Mouse (Mus musculus): ENCODE data around the gene Tssc4. TPM values are rescaled to one million over a fixed set of nuclear protein-coding genes. Genes with fewer than 3 reads are reported as not detected.
A peak's percentile ranks its signal among the peaks of the same experiment; 100 is the strongest.

Gene Tssc4
- polyA plus RNA-seq, 1 experiment from 2014 or later, result 90.7 TPM

DNA sequence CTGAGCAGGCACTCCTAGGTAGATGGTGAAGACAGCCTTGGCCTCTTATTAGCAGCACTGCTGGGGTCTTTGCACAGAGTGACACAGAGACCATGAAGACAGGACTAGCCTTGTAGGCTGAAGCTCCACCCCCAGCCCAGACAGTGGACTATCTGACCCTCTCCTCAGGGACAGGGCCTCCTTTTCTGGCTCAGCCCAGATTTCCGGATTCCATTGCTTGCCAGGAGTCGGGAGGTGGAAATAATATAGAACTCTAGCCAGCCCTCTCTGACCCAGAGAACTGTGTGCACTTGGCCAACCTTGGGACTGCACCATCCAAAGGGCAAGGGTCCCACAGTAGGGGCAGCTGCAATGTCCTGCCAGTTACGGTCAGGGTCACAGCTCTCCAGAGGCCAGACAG is 27.0 kb upstream of the Tssc4 start:
- H3K36me3 ChIP-seq (ENCODE audit: control insufficient read depth, insufficient read depth, low read length), result peaks cover 3% of the 10 kb centered on the region
- 81% methylated on average over 3 of the region's 3 CpGs for WGBS
- no peak overlapping the region for H3K4me2 ChIP-seq (ENCODE audit: low read length)
- H3K27ac ChIP-seq (ENCODE audit: low read length), result no peak overlapping the region
- no peak for ATAC-seq
- H3K27me3 ChIP-seq (ENCODE audit: control insufficient read depth, insufficient read depth, low read depth, low read length), result no peaks in the 10 kb centered on the region
- no peak overlapping the region for H3K9ac ChIP-seq (ENCODE audit: low read depth, low read length)
- H3K9me3 ChIP-seq (replicated peaks; ENCODE audit: control insufficient read depth, low read length, poor library complexity, severe bottlenecking), result no peaks in the 10 kb centered on the region
- no peaks in the 10 kb centered on the region for H3K4me1 ChIP-seq (ENCODE audit: control insufficient read depth, insufficient read depth, low read length)
- H3K4me3 ChIP-seq (ENCODE audit: low read depth, low read length), result no peak overlapping the region

DNA sequence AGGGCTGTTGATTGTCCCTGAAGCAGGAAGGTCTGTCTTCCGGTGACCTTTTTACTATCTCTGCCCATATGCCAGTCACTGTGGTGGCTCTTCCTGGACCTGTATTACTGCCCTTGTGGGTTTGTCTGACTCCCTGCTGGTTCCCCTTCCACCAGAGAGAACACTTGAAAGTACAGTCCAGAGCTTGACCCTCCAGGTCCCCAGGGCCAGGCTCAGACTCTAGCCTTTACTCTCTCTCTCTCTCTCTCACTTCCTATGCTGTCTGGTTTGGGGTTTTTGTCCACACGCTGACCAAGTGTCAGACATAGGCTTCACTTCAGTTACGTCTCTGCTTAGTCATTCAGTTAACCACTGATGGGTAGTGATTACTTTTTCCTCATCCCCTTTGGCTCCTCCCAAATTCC is 26.1 kb upstream of the Tssc4 start:
- Histone ChIP-seq H3K4me3 (ENCODE audit: low read depth, low read length) (no peak overlapping the region), H3K4me2 (ENCODE audit: low read length) (no peak overlapping the region), H3K27ac (ENCODE audit: low read length) (no peak overlapping the region), H3K9ac (ENCODE audit: low read depth, low read length) (no peak overlapping the region), H3K36me3 (ENCODE audit: control insufficient read depth, insufficient read depth, low read length) (no peaks in the 10 kb centered on the region; the same call in 1 of the 2 replicates), H3K27me3 (ENCODE audit: control insufficient read depth, insufficient read depth, low read depth, low read length) (no peaks in the 10 kb centered on the region), H3K9me3 (replicated peaks; ENCODE audit: control insufficient read depth, low read length, poor library complexity, severe bottlenecking) (no peaks in the 10 kb centered on the region), H3K4me1 (ENCODE audit: control insufficient read depth, insufficient read depth, low read length) (no peaks in the 10 kb centered on the region)
- WGBS, result 85% methylated on average over 3 of the region's 3 CpGs
- ATAC-seq, result no peak

DNA sequence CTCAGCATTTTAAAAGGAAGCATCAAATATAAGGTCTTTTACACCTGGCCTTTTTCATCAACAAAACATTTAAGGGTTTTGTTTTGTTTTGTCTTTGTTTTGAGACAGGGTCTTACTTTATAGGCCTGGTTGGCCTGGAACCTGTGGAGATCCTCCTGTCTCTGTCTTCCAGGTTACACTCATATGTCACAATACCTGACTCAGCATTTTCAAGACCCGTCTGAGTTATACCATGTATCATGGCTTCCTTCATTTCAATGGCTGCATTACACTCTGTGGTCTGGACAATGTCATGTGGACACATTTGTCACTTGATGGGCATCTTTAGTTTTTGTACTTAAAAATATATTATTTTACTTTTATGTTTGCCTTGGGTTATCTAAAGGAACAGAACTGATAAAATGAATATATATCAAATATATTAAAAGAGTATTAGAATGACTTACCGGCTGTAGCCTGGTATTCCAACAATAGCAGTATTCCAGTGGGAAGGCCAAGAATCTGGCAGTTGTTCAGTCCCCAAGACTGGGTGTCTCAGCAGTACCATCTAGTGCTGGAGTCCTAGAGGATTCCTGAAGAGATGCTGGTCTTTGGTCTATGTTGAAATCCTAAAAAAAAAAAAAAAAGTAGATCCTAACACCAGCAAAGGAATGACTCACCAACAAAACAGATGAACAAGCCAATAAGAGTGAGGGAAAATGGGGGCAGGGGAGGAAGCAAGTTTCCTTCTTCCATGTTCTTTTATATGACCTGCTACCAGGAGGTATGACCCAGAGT is 24.8 kb upstream of the Tssc4 start:
- Histone ChIP-seq H3K4me3 (ENCODE audit: low read depth, low read length) (no peak overlapping the region), H3K9me3 (replicated peaks; ENCODE audit: control insufficient read depth, low read length, poor library complexity, severe bottlenecking) (no peaks in the 10 kb centered on the region), H3K9ac (ENCODE audit: low read depth, low read length) (no peak overlapping the region), H3K27me3 (ENCODE audit: control insufficient read depth, insufficient read depth, low read depth, low read length) (no peaks in the 10 kb centered on the region), H3K4me1 (ENCODE audit: control insufficient read depth, insufficient read depth, low read length) (no peaks in the 10 kb centered on the region), H3K4me2 (ENCODE audit: low read length) (no peak overlapping the region), H3K36me3 (ENCODE audit: control insufficient read depth, insufficient read depth, low read length) (no peaks in the 10 kb centered on the region; the same call in 1 of the 2 replicates), H3K27ac (ENCODE audit: low read length) (no peak overlapping the region)
- no peak for ATAC-seq
- WGBS, result 91% methylated on average over 2 of the region's 2 CpGs

DNA sequence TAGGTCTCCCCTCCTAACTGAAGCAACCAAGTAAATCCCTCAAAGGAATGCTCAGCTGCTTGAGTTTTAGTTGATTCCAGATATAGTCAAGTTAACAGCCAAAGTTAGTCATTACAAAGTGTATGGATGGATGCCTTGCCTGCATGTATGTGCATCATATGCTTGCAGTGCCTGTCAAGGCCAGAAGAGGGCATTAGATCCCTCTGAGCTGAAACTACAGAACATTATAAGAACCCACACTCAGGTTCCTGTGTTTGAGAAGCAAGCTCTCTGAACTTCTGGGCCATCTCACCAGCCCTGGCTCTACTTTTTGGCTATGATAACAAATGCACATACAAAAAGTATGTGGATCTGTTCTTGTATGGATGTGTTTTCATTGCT is 24.2 kb upstream of the Tssc4 start:
- H3K4me2 ChIP-seq (ENCODE audit: low read length), result no peak overlapping the region
- no peak overlapping the region for H3K27ac ChIP-seq (ENCODE audit: low read length)
- no peaks in the 10 kb centered on the region for H3K4me1 ChIP-seq (ENCODE audit: control insufficient read depth, insufficient read depth, low read length)
- no peak overlapping the region for H3K4me3 ChIP-seq (ENCODE audit: low read depth, low read length)
- no peaks in the 10 kb centered on the region; the same call in 1 of the 2 replicates for H3K36me3 ChIP-seq (ENCODE audit: control insufficient read depth, insufficient read depth, low read length)
- H3K9me3 ChIP-seq (replicated peaks; ENCODE audit: control insufficient read depth, low read length, poor library complexity, severe bottlenecking), result no peaks in the 10 kb centered on the region
- H3K27me3 ChIP-seq (ENCODE audit: control insufficient read depth, insufficient read depth, low read depth, low read length), result no peaks in the 10 kb centered on the region
- no peak for ATAC-seq
- no peak overlapping the region for H3K9ac ChIP-seq (ENCODE audit: low read depth, low read length)

DNA sequence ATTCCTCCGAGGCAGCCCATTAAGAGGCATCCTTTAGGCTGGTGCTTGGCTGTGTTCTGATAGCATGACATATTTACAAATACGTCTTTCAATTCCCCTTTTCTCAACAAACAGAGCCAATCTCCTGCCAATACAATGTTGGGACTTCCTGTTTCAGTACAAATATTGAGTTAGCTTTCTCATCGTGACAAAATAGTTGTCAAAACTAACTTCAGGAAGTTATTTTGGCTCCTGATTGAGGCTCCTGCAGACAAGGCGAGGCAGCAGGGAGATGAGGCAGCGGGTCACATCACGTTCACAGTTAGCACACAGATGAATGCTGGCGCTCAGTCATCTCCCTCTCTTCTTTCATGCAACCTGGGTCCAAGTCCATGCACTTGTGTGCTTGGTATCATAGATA is 22.7 kb upstream of the Tssc4 start:
- H3K27me3 ChIP-seq (ENCODE audit: control insufficient read depth, insufficient read depth, low read depth, low read length), result no peaks in the 10 kb centered on the region
- H3K9me3 ChIP-seq (replicated peaks; ENCODE audit: control insufficient read depth, low read length, poor library complexity, severe bottlenecking), result no peaks in the 10 kb centered on the region
- H3K9ac ChIP-seq (ENCODE audit: low read depth, low read length), result no peak overlapping the region
- H3K4me2 ChIP-seq (ENCODE audit: low read length), result no peak overlapping the region
- no peaks in the 10 kb centered on the region; the same call in 1 of the 2 replicates for H3K36me3 ChIP-seq (ENCODE audit: control insufficient read depth, insufficient read depth, low read length)
- no peak overlapping the region for H3K4me3 ChIP-seq (ENCODE audit: low read depth, low read length)
- ATAC-seq, result no peak
- no peak overlapping the region for H3K27ac ChIP-seq (ENCODE audit: low read length)
- 84% methylated on average over 7 of the region's 7 CpGs for WGBS
- no peaks in the 10 kb centered on the region for H3K4me1 ChIP-seq (ENCODE audit: control insufficient read depth, insufficient read depth, low read length)

DNA sequence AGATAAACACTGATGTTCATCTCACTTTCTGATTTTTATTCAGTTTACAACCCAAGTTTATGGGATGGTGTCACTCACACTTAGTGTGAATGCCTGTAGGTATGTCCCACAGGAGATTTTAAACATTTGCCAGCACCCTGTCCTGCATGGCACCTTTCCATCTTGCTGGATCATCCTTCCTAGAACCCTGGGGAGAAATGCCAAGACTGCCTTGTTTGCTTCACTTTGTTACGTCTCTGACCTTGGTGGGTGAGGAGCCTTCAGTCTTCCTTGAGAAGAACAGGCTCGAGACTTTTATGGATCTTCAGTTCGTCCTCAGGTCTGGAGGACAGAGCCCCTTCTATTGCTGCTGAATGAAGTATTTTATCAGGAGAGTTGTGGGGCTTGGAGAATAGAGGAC is 19.7 kb upstream of the Tssc4 start:
- no peak for ATAC-seq
- 82% methylated on average over 3 of the region's 3 CpGs for WGBS
- H3K4me3 ChIP-seq (ENCODE audit: low read depth, low read length), result no peak overlapping the region
- no peak overlapping the region for H3K27ac ChIP-seq (ENCODE audit: low read length)
- H3K9me3 ChIP-seq (replicated peaks; ENCODE audit: control insufficient read depth, low read length, poor library complexity, severe bottlenecking), result no peaks in the 10 kb centered on the region
- no peaks in the 10 kb centered on the region for H3K27me3 ChIP-seq (ENCODE audit: control insufficient read depth, insufficient read depth, low read depth, low read length)
- no peaks in the 10 kb centered on the region for H3K36me3 ChIP-seq (ENCODE audit: control insufficient read depth, insufficient read depth, low read length)
- H3K4me2 ChIP-seq (ENCODE audit: low read length), result no peak overlapping the region
- H3K4me1 ChIP-seq (ENCODE audit: control insufficient read depth, insufficient read depth, low read length), result peaks cover 13% of the 10 kb centered on the region
- no peak overlapping the region for H3K9ac ChIP-seq (ENCODE audit: low read depth, low read length)

DNA sequence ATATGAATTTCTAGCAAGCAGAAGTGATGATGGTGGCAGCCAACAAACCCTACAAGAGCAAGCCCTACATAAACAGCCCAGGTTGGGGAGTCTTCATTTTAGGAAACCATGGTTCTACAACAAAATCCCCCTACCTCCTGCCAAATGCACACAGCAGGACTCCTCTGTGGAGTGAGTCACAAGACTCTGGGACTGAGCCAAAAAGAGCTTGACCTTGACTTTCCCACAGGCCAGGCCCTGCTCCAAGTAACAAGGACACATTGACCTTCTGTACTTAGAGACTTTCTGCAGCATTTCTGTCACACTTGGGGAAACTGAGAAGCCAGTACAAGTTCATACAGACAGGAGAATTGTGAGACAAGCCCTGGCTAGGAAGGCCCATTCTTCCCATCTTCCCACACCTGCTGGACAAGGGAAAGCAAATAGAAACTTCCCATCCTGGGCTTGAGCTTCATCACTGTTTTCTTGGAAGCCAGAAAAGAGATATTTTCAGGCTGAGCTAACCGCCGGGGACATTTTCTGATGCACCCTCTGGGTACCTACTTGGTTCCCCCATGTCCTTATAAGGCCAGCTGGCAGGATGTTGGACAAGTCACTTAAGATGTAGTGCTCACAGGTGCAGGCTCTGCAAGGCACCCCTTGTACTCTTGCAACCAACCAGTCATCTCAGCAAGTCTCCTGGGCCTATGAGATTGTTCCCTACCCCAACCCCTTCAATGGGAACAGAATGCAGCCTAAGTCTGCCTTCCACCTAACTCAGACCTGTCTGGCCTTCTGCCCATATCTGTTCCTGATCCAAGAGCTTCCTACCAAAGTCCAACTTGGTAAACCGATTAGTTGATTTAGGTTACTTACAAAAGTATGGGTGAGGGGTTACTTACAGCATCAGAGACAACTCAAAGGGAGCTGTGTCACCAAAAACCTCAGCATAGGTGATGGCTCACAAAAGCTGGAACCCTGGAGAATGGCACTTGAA is 18.9 kb upstream of the Tssc4 start:
- Histone ChIP-seq H3K4me1 (ENCODE audit: control insufficient read depth, insufficient read depth, low read length) (peaks cover 21% of the 10 kb centered on the region), H3K27me3 (ENCODE audit: control insufficient read depth, insufficient read depth, low read depth, low read length) (no peaks in the 10 kb centered on the region), H3K9me3 (replicated peaks; ENCODE audit: control insufficient read depth, low read length, poor library complexity, severe bottlenecking) (no peaks in the 10 kb centered on the region), H3K9ac (ENCODE audit: low read depth, low read length) (no peak overlapping the region), H3K4me3 (ENCODE audit: low read depth, low read length) (no peak overlapping the region), H3K36me3 (ENCODE audit: control insufficient read depth, insufficient read depth, low read length) (no peaks in the 10 kb centered on the region), H3K27ac (ENCODE audit: low read length) (no peak overlapping the region), H3K4me2 (ENCODE audit: low read length) (no peak overlapping the region)
- WGBS, result 97% methylated on average over 3 of the region's 3 CpGs
- ATAC-seq, result no peak

DNA sequence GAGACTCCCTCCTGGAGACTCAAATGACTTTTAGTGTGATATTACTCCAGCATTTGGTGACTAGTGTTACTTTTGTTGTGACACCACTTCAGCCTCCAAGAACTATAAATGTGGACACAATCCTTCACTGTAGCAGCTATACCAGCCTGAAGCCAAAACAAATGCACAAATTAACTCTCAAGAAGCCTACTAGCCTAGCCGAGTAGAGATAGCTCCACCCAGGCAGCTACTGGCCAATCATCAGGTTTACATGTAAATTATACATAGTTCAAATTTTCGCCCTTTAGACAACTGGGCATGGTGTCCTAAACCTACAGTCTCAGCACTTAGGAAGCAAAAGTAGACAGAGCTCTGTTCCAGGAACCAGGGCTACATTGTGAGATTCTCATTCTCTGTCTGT is 17.7 kb upstream of the Tssc4 start:
- peaks cover 24% of the 10 kb centered on the region for H3K4me1 ChIP-seq (ENCODE audit: control insufficient read depth, insufficient read depth, low read length)
- no peaks in the 10 kb centered on the region for H3K27me3 ChIP-seq (ENCODE audit: control insufficient read depth, insufficient read depth, low read depth, low read length)
- H3K9me3 ChIP-seq (replicated peaks; ENCODE audit: control insufficient read depth, low read length, poor library complexity, severe bottlenecking), result no peaks in the 10 kb centered on the region
- 52% methylated on average over 2 of the region's 2 CpGs for WGBS
- H3K27ac ChIP-seq (ENCODE audit: low read length), result no peak overlapping the region
- H3K36me3 ChIP-seq (ENCODE audit: control insufficient read depth, insufficient read depth, low read length), result no peaks in the 10 kb centered on the region
- H3K4me3 ChIP-seq (ENCODE audit: low read depth, low read length), result no peak overlapping the region
- no peak for ATAC-seq
- H3K4me2 ChIP-seq (ENCODE audit: low read length), result no peak overlapping the region
- H3K9ac ChIP-seq (ENCODE audit: low read depth, low read length), result no peak overlapping the region

DNA sequence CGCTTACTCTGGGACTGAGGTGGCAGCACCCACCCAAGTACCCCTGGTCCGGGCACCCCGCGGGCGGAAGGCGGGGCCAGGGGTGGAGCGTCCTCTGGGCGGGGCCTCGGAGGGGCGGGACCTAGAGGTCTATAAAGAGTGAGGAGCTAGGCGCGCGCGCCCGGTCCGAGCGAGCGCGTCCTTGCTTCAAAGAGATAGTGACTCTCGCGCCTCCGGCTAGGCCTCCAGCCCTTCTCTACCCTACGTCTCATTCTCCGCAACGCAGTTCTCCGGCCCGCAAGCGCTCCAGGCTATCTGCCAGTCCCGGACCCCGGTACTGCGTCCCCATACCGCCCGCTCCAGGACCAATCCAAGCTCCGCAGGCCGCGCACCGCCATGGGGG is 16.4 kb upstream of the Tssc4 start, which contains the start of gene Cd81:
Cd81 (plus strand) TSS at position 114 of the 382 bp plus-strand sequence.
- H3K36me3 ChIP-seq (ENCODE audit: control insufficient read depth, insufficient read depth, low read length), result no peaks in the 10 kb centered on the region
- peak within 1 kb of the TSS; percentile 96 for H3K4me3 ChIP-seq (ENCODE audit: low read depth, low read length)
- H3K27me3 ChIP-seq (ENCODE audit: control insufficient read depth, insufficient read depth, low read depth, low read length), result no peaks in the 10 kb centered on the region
- peak within 1 kb of the TSS; percentile 98 for H3K9ac ChIP-seq (ENCODE audit: low read depth, low read length)
- peak within 1 kb of the TSS; percentile 89 for H3K27ac ChIP-seq (ENCODE audit: low read length)
- no peaks in the 10 kb centered on the region for H3K9me3 ChIP-seq (replicated peaks; ENCODE audit: control insufficient read depth, low read length, poor library complexity, severe bottlenecking)
- 0% methylated on average over 37 of the region's 37 CpGs for WGBS
- H3K4me2 ChIP-seq (ENCODE audit: low read length), result peak within 1 kb of the TSS; percentile 88
- ATAC-seq, result peak; percentile 76
- H3K4me1 ChIP-seq (ENCODE audit: control insufficient read depth, insufficient read depth, low read length), result peaks cover 26% of the 10 kb centered on the region

All from midbrain, embryonic 16.5 days (tissue).